Mouse (Mus musculus) heart, embryonic 11.5 days (tissue): ENCODE data around the gene Tulp4. TPM values are rescaled to one million over a fixed set of nuclear protein-coding genes. Genes with fewer than 3 reads are reported as not detected.
A peak's percentile ranks its signal among the peaks of the same experiment; 100 is the strongest.

Experiments
- ATAC-seq: fragments of 200-750 bp; cut with Nextera tagmentation; replicated peaks from 2 replicates; pipeline ENCODE4 v1.8.0; 2017; ENCODE audit warnings: moderate library complexity; ENCODE audit not compliant: insufficient number of reproducible peaks, low FRiP score, low TSS enrichment
- H3K27ac ChIP-seq: fragments of 300-500 bp; sonication (generic); 2 replicates; pipeline ENCODE4 v1.5.1; 2014; ENCODE audit warnings: mild to moderate bottlenecking, low read depth, low read length
- H3K27me3 ChIP-seq: fragments of 300-500 bp; sonication (generic); 2 replicates; pipeline ENCODE4 v1.6.1; 2014; ENCODE audit warnings: mild to moderate bottlenecking, low read length, mixed read lengths; ENCODE audit not compliant: control insufficient read depth, insufficient read depth
- H3K36me3 ChIP-seq: fragments of 300-500 bp; sonication (generic); 2 replicates; pipeline ENCODE4 v1.6.1; 2014; ENCODE audit warnings: mild to moderate bottlenecking, low read length, moderate library complexity, mixed read lengths; ENCODE audit not compliant: control insufficient read depth, insufficient read depth
- H3K4me1 ChIP-seq: fragments of 300-500 bp; sonication (generic); 2 replicates; pipeline ENCODE4 v1.6.1; 2014; ENCODE audit warnings: low read length; ENCODE audit not compliant: control insufficient read depth, insufficient read depth
- H3K4me2 ChIP-seq: fragments of 300-500 bp; sonication (generic); 2 replicates; pipeline ENCODE4 v1.6.1; 2014; ENCODE audit warnings: mild to moderate bottlenecking, moderate library complexity
- H3K4me3 ChIP-seq: fragments of 300-500 bp; sonication (generic); 2 replicates; pipeline ENCODE4 v1.5.1; 2014; ENCODE audit warnings: low read depth, low read length
- H3K9ac ChIP-seq: fragments of 300-500 bp; sonication (generic); 2 replicates; pipeline ENCODE4 v1.6.1; 2014; ENCODE audit warnings: mild to moderate bottlenecking, low read depth, low read length, moderate library complexity
- H3K9me3 ChIP-seq: fragments of 300-500 bp; sonication (generic); replicated peaks from 2 replicates; pipeline ENCODE4 v1.6.1; 2016; ENCODE audit warnings: low read length; ENCODE audit not compliant: control insufficient read depth
- WGBS: fragments of 180-500 bp; shearing (Covaris S2); extraction: QIAGEN DNeasy Blood & Tissue Kit; methylation state at CpG from one replicate; pipeline ENCODE4 v1.1.7; 2014; ENCODE audit not compliant: insufficient replicate concordance; 5-methylcytosine and 5-hydroxymethylcytosine counted together
- polyA plus RNA-seq: library from polyadenylated mRNA; unstranded; fragments of >200 nt; fragmentation: Nextera tagmentation; extraction: Ambion mirVana; gene quantifications from 2 replicates; pipeline ENCODE4 v1.2.1, GENCODE M21; 2014

Tulp4 gene
- polyA plus RNA-seq, 1 experiment from 2014 or later: 79.0 TPM

DNA sequence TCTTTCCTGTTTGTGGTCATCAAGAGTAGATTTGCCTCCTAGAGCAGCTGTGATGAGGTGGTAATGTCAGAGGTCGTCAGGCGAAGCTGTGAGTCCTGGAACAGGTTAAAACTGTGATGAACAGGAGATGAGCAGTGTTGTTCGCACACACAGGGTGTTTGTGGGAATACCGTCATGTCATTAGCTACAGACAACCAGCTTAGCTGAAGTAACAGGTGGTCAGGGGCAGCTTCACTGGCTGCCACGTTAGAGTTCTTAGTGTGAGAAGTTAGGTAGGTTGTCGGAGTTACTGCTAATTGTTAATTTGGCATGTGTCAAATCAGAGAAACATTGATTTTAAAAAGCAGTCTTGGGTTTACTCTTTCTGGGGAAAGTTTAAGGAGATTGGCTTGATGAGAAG is 7.4 kb downstream of the Tulp4 start:
- WGBS: 80% methylated on average over 6 of the region's 6 CpGs
- no peaks in the 10 kb centered on the region for H3K27me3 ChIP-seq

GRCm38 (mm10) chr17:6115085-6115484 is 8.8 kb downstream of the Tulp4 start:
- Histone ChIP-seq H3K27ac (no peak overlapping the region), H3K4me1 (no peaks in the 10 kb centered on the region), H3K4me3 (no peak overlapping the region), H3K4me2 (no peak overlapping the region), H3K27me3 (no peaks in the 10 kb centered on the region), H3K9ac (no peak overlapping the region), H3K9me3 (no peaks in the 10 kb centered on the region), H3K36me3 (no peaks in the 10 kb centered on the region)
- 84% methylated on average over 9 of the region's 9 CpGs for WGBS
- no peak for ATAC-seq

More for the DNA sequence above, 7.4 kb downstream of the Tulp4 start:
- Histone ChIP-seq H3K36me3 (no peaks in the 10 kb centered on the region), H3K27ac (no peak overlapping the region), H3K4me2 (no peak overlapping the region), H3K9ac (no peak overlapping the region), H3K4me1 (peaks cover 2% of the 10 kb centered on the region), H3K9me3 (no peaks in the 10 kb centered on the region), H3K4me3 (no peak overlapping the region)
- no peak for ATAC-seq

- Histone ChIP-seq H3K4me3 (no peak overlapping the region), H3K9me3 (no peaks in the 10 kb centered on the region), H3K4me1 (no peaks in the 10 kb centered on the region), H3K27ac (no peak overlapping the region), H3K9ac (no peak overlapping the region), H3K4me2 (no peak overlapping the region), H3K27me3 (no peaks in the 10 kb centered on the region), H3K36me3 (peaks cover 2% of the 10 kb centered on the region; the same call in 1 of the 2 replicates)
- 81% methylated on average over 4 of the region's 4 CpGs for WGBS
- ATAC-seq: no peak
Observed at GRCm38 (mm10) chr17:6117148-6117725, 11.0 kb downstream of the Tulp4 start.

DNA sequence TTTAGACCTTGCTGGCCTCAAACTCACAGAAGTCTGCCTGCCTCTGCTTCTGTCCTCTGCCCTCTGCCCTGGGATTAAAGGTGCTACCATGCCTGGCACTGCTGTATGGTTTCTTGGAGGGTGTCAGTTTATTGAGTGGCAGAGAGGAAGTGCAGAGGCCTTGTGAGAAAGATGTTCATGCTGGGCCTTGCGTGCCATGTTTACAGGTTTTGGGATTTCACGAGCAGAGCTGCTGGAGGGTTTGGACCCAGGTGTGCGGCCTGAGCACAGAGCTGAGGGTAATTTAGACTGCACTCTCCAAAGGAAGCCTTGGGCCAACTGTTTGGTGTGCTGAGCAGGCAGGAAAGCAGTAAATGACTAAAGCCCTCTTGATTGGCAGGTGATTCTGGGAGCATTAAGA is 11.7 kb downstream of the Tulp4 start:
- no peak overlapping the region for H3K4me2 ChIP-seq
- no peak overlapping the region for H3K4me3 ChIP-seq
- ATAC-seq: no peak
- no peak overlapping the region for H3K27ac ChIP-seq
- 90% methylated on average over 3 of the region's 3 CpGs for WGBS
- peaks cover 8% of the 10 kb centered on the region; the same call in 1 of the 2 replicates for H3K36me3 ChIP-seq
- H3K4me1 ChIP-seq: no peaks in the 10 kb centered on the region
- no peaks in the 10 kb centered on the region for H3K27me3 ChIP-seq
- no peak overlapping the region for H3K9ac ChIP-seq
- no peaks in the 10 kb centered on the region for H3K9me3 ChIP-seq

GRCm38 (mm10) chr17:6118861-6119260 is 12.6 kb downstream of the Tulp4 start:
- Histone ChIP-seq H3K27ac (no peak overlapping the region), H3K4me2 (no peak overlapping the region), H3K27me3 (no peaks in the 10 kb centered on the region), H3K9ac (no peak overlapping the region), H3K4me3 (no peak overlapping the region), H3K4me1 (no peaks in the 10 kb centered on the region), H3K9me3 (no peaks in the 10 kb centered on the region), H3K36me3 (peaks cover 8% of the 10 kb centered on the region; the same call in 1 of the 2 replicates)
- ATAC-seq: no peak
- 87% methylated on average over 4 of the region's 4 CpGs for WGBS

- peaks cover 6% of the 10 kb centered on the region for H3K4me1 ChIP-seq
- H3K4me3 ChIP-seq: no peak overlapping the region
- no peak for ATAC-seq
- peaks cover 14% of the 10 kb centered on the region; the same call in 1 of the 2 replicates for H3K36me3 ChIP-seq
- H3K9me3 ChIP-seq: no peaks in the 10 kb centered on the region
- WGBS: 87% methylated on average over 4 of the region's 4 CpGs
- no peak overlapping the region for H3K27ac ChIP-seq
- no peak overlapping the region for H3K4me2 ChIP-seq
- no peaks in the 10 kb centered on the region for H3K27me3 ChIP-seq
- H3K9ac ChIP-seq: no peak overlapping the region
Observed at GRCm38 (mm10) chr17:6123776-6124175, 17.5 kb downstream of the Tulp4 start.

GRCm38 (mm10) chr17:6125441-6125840 is 19.2 kb downstream of the Tulp4 start:
- no peak overlapping the region for H3K4me3 ChIP-seq
- no peak overlapping the region for H3K4me2 ChIP-seq
- no peaks in the 10 kb centered on the region for H3K27me3 ChIP-seq
- no peak overlapping the region for H3K9ac ChIP-seq
- peaks cover 14% of the 10 kb centered on the region; the same call in 1 of the 2 replicates for H3K36me3 ChIP-seq
- WGBS: 90% methylated on average over 3 of the region's 3 CpGs
- peaks cover 6% of the 10 kb centered on the region for H3K4me1 ChIP-seq
- H3K27ac ChIP-seq: no peak overlapping the region
- ATAC-seq: no peak
- no peaks in the 10 kb centered on the region for H3K9me3 ChIP-seq

DNA sequence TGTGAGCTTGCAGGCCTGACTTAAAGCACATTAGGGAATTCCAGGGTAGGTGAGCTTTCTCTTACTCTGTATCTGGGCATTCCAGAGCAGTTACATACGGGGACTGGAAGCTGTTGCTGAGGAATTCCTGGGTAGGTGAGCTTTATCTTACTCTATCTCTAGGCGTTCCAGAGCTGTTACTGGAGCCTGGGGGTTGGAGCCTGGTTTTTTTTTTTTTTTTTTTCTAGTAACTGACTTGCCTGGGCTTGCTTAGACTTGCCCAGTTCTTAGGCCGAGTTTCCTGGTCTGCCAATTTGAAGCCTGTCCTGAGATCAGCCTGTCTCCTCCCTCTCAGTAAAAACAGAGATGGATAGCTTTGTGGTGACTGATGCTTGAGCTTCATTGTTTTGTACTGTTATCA is 21.8 kb downstream of the Tulp4 start:
- ATAC-seq: no peak
- Histone ChIP-seq H3K27me3 (no peaks in the 10 kb centered on the region), H3K36me3 (0 out of 2 replicates have a peak, but pooled peaks cover 6% of the 10 kb centered on the region), H3K4me3 (no peak overlapping the region), H3K4me2 (no peak overlapping the region), H3K27ac (peak overlapping the region; percentile 41; the same call in 1 of the 2 replicates), H3K9me3 (no peaks in the 10 kb centered on the region), H3K4me1 (peaks cover 6% of the 10 kb centered on the region), H3K9ac (no peak overlapping the region)
- WGBS: 18% methylated on average over 3 of the region's 3 CpGs

GRCm38 (mm10) chr17:6129361-6129760 is 23.1 kb downstream of the Tulp4 start:
- Histone ChIP-seq H3K27ac (no peak overlapping the region), H3K4me1 (peaks cover 6% of the 10 kb centered on the region), H3K27me3 (no peaks in the 10 kb centered on the region), H3K4me2 (no peak overlapping the region), H3K9ac (no peak overlapping the region), H3K4me3 (no peak overlapping the region), H3K36me3 (0 out of 2 replicates have a peak, but pooled peaks cover 6% of the 10 kb centered on the region), H3K9me3 (no peaks in the 10 kb centered on the region)
- WGBS: 79% methylated on average over 4 of the region's 4 CpGs
- no peak for ATAC-seq
